Mouse (Mus musculus) kidney, postnatal 10 days (tissue): ENCODE results near the gene Metrnl.

ENCODE experiments used
- DNase-seq: peaks from one replicate; pipeline ENCODE4 v3.0.0; 2021; ENCODE audit warnings: mixed read lengths

Gene Metrnl

GRCm38 (mm10) chr11:121686091-121686490, 15.3 kb upstream of the Metrnl start:
- DNase-seq: no peak

DNA sequence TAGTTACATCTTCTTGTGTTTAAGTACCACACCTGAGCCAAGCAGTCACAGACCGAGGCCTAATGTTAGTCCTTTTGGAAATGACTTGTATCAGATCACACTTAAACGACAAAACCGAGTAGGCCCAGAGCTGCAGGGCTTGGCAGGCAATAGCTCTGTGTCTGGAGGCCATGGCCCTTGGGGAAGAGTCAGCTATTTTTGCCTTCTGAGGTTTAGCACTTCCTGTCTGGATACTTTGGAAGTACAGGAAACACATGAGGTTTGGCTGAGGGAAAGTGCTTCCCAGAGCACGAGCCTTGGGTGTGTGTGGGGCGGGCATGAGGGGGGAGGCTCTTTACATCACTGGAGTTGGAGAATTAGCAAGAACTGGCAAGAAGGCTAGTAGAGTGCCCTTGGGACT, 14.7 kb upstream of the Metrnl start:
- DNase-seq: peak; percentile 71

GRCm38 (mm10) chr11:121688024-121688423, 13.3 kb upstream of the Metrnl start:
- DNase-seq: no peak

- no peak for DNase-seq
These were observed 5.9 kb upstream of the Metrnl start for GRCm38 (mm10) chr11:121695304-121696064.

- no peak for DNase-seq
These were observed 4.1 kb upstream of the Metrnl start for GRCm38 (mm10) chr11:121697271-121697670.

DNA sequence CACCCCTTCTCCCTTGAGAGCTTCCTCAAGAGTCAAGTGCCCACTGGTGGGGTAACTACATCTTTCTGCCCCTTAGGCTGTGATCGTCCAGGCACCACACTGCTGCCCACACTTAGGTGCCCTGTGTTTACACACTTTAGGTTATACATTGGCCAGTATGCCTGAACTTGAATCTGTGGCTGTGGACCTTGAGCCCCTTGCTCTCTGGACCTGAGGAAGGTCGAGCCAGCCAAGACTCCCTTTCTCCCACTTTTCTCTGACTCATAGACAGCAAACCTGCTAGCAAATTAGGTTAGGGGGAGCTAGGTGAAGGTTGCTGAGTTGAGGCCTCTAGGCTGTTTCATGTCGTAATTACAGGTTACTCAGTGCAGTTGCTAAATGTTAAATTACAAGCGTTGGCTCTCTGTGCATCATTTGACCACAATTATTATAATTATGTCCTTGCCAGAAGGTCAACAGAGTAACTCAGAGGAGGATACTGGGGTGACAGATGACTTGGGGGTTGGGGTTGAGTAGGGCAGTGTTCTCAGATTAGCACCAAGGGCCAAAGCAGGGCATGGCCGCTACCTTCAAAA, 2.9 kb upstream of the Metrnl start:
- DNase-seq: no peak

- DNase-seq: peak; percentile 96
These were observed 959 bp downstream of the Metrnl start for GRCm38 (mm10) chr11:121702111-121702894.

DNA sequence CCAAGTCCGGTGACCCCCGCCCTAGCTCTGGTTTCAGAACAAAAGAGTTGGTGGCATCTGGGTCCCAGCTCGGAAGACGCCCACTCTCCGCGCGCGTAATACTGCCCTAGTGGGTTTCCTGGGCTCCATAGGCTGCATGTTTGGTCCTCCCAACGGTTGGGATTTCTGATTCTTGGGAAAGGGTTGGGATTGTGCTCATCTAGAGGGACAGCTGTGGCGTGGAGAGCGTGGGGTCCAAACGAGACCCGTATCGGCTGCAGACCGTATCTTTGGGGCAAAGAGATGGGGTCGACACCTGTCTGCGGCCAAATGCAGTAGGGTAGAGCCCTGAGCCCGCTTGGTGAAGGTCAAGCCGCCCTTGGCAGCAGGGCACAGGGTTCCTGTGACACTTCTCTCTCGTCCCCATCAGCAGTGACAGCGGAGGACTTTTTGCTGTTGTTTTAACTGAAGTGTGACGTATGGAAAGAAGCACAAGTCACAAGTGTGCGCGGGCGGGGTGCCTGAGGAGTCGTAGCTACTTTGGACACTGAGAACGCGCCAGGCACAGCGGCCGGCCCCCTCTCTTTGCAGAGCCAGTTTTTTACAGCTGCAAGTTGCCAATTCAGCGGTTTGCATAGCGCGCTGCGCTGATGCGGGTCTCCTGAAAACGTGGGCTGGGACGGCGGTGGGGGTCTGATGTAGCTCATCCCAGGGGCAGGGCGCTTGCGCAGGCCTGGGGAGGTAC, 1.7 kb downstream of the Metrnl start:
- peak; percentile 85 for DNase-seq

DNA sequence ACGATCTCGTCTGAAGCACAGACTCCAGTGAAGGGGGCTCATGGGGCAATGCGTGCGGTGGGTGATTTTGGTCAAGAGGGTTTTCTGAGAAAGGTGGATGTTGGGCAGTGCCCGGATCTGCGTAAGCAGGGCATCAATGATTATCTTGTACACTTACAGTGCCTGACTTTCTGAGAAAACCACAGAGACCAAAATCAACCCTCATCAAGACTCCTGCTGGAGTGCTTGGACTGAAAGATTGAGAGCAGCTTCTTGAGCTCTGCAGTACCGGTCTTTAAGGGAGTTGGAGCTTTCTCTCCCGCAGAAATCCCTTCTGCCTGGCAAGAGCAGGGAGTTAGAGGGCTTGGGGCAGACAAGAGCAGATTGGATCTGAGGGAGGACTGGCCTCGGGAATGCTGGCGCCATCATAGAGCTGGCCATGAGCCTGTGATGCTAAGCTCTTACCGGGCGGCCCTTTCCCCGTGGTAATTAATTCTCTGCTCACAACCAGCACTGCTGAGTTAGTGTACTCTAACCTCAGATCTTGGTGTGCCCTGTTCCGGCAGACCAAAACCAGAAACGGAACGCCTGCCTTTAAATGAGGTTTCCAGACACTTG, 2.4 kb downstream of the Metrnl start:
- peak; percentile 34 for DNase-seq

GRCm38 (mm10) chr11:121706521-121707005, 5.2 kb downstream of the Metrnl start:
- no peak for DNase-seq

GRCm38 (mm10) chr11:121709278-121709677, 7.9 kb downstream of the Metrnl start:
- DNase-seq: no peak

DNA sequence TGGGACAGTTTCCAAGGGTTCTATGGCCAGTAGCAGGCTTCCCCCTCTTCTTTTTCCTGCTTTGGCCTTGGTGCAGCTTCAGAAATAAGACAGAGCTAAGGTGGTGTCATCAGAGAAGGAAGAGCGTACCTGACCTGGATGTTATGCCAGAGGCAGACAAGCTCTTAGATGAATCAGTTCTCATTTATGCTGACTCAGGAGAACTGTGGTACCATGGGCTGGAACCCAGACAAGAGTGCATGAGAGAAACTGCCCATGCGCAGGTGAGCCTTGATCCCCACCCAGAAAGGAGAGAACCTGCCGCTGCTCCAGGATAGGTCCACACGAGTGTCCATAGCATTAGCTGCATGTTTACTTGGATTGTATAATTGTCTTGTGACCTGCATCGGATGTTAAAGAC, 8.9 kb downstream of the Metrnl start:
- no peak for DNase-seq

DNA sequence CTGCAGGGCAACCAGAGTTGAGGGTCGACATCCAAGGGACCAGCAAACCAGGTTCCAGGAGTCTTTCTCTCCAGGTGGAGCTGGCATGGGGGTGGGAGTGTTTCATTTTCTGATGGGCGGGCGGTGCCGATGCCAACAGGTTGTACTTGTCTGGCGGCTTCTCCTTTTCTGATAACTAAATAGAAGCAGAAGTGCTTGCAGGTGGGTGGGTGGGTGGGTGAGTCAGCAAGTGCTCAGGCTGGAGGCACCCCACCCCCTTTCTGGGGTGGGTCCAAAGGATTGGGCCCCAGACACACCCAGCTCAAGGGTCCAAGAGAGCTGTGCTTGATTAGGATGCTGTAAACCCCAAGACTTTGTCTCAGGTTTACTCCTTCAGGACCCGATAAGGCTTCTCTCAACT, 11.6 kb downstream of the Metrnl start:
- DNase-seq: no peak

GRCm38 (mm10) chr11:121713569-121713968, 12.2 kb downstream of the Metrnl start:
- no peak for DNase-seq

DNA sequence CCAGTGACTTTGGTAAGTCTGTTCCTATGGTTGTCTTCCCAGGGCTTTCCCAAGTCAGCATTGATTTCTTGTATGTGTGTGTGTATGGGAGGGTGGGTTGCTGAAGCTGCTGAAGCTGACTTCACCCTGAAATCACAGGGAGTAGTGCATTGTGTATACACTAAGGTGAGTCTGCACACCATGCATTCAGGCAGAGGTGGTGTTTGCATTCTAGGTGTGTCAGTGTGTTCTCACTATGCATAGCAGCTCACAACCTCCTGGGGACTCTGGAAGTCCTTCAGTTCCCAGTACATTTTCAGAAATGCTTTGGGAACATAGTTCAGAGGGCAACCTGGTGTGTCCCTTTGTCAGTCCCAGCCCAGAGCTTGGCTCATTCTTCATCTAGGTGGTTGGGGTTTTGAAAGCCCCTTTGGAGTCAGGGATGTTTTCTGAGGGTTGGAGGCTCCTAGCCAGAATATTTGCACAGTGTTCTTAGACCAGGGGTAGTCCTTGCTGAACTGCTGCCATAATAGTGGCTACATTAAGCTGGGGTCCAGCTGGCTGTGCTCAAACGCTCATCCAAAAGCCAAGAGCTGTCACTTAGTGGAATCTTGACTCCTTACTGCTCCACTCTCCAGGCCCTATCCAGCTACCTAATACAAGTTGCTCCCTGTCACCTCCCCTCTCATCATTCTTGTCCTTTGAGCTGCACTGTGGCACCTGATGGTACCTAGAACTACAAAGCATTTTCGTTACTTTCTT, 13.6 kb downstream of the Metrnl start:
- peak; percentile 66 for DNase-seq

- peak; percentile 16 for DNase-seq
These were observed 16.4 kb downstream of the Metrnl start for GRCm38 (mm10) chr11:121717724-121718123.

DNA sequence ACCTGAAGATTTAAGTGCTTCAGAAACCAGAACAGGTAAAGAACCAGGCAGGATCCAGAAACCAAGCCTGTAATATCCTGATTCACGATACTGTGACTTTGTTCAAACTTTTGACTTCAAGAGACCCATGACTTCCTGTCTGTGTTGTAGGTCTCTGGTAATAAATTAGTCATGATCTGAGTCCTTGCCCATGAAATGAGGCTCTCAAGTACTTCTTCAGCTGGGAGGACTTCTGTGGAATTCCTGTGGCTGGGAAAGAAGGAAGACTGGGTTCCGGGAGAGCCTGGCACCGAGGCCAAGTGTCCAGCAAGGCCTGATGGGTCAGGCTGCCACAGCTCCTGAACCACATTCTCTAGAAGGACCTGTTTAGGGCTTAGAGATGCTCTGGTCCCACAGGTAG, 19.4 kb downstream of the Metrnl start:
- no peak for DNase-seq

DNA sequence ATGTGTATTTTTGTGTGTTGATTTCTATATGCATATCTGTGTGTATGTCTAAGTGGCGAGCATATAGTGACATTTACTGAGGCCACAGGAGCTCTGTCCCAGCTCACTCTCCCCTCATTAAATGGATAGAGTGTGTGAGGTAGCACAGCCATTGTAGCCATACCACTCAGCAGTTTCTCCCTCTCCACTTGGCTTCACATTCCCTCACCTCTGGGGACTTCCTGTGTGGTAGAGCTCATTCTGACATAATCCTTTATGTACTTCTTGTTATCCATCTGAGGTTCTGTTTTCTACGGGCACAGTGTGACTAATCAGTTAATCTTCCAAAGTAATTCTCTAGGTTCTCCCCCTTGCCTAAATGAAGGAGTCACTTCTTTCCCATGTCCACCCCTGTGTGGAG, 21.1 kb downstream of the Metrnl start:
- DNase-seq: no peak

- DNase-seq: no peak
These were observed 25.3 kb downstream of the Metrnl start for GRCm38 (mm10) chr11:121726625-121727024.

- DNase-seq: no peak
These were observed 32.8 kb downstream of the Metrnl start for GRCm38 (mm10) chr11:121734184-121734583.

DNA sequence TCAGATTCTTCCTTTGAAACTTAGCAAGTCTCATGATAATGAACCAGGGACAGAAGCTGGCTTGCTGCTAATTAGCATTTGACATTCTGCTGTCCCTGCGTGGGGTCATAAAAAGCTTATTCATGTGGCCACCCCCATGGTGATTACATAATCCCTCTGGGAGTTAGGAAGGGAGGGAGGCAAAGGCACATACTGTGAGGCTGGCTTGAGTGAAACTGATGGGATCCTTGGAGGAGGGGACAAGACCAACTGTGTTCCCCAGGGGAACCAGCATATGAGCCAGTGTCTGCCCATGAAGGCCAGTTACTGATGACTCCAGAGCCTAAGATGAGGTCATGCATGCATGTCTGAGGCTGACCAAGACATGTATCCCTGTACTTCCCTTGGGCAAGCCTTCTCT, 33.5 kb downstream of the Metrnl start:
- no peak for DNase-seq

- DNase-seq: no peak
These were observed 37.3 kb downstream of the Metrnl start for GRCm38 (mm10) chr11:121738616-121739015.
